Mouse (Mus musculus) megakaryocyte-erythroid progenitor cell, adult 5-6 weeks (primary cell): ENCODE results near the gene Nfya. TPM values are rescaled to one million over a fixed set of nuclear protein-coding genes. Genes with fewer than 3 reads are reported as not detected.
A peak's percentile ranks its signal among the peaks of the same experiment; 100 is the strongest.

Experiments
- ATAC-seq: replicated peaks from 2 replicates; pipeline ENCODE4 v1.8.0; 2016; ENCODE audit warnings: mild to moderate bottlenecking, inconsistent platforms; ENCODE audit not compliant: severe bottlenecking, poor library complexity, low FRiP score, low TSS enrichment
- total RNA-seq, 2 experiments: library from RNA; stranded (forward) in 1 of 2; stranded (reverse) in 1 of 2; fragments of 200-1000, 215-1000 nt in 1 of 2; fragments of >200 nt in 1 of 2; fragmentation: Nextera tagmentation in 1 of 2; gene quantifications; 2 replicates each; pipeline ENCODE4 v1.2.3; 2014 to 2017

Gene Nfya
- total RNA-seq, 2 experiments from 2014 or later, result 55.7 to 89.3 TPM

DNA sequence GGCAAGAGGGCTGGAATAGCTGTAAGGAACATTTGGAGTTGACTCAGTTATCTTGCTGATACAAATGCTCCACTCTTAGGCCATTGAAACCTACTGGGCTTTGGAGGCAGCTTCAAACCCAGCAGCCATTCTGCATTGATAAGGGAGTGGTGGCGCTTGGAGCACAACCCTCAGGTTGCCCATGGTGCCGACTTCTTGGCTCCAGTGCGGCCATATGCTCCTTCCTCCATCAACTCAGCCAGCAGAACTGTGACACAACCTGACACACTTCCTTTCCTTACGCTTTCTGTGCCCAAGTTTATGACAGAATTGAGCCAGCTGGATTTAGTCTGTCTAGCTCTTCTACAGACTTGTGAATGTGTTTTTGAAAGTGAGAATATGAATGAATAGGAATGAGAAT, 2.6 kb downstream of the Nfya start:
- ATAC-seq, result peak; percentile 20; the same call in 1 of the 2 replicates

DNA sequence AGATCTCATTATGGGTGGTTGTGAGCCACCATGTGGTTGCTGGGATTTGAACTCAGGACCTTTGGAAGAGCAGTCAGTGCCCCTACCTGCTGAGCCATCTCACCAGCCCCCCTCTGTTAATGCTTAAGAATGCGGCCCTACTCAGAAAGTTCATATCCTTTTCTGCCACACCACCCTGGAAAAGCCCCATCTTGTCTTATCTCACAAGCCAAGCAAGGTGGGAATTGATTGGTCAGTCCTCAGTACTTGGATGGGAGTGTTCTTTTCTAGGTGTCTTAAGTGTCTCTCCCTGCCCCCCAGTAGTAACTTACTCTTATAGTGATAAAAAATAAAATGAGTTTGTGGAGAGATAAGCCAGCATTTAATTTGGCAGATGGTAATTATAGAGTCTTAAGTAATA, 5.0 kb downstream of the Nfya start:
- peak; percentile 43 for ATAC-seq

DNA sequence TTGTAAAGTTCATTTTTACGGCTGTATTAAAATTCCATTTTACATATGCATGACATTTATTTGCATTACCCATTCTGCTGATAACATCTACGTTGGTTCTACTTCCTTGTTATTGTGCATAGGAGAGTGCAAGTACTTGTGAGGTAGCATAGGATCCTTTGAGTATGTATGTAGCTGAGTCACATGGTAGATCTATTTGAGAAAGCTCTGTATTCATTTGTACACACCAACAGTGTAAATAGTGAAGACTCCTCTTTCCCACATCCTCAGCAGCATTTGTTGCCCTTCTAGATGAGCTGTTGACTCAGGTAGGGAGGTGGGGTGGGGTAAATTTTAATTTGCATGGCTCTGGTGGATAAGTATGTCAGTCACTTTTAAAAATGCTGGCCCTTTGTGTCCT, 5.9 kb downstream of the Nfya start:
- no peak for ATAC-seq

DNA sequence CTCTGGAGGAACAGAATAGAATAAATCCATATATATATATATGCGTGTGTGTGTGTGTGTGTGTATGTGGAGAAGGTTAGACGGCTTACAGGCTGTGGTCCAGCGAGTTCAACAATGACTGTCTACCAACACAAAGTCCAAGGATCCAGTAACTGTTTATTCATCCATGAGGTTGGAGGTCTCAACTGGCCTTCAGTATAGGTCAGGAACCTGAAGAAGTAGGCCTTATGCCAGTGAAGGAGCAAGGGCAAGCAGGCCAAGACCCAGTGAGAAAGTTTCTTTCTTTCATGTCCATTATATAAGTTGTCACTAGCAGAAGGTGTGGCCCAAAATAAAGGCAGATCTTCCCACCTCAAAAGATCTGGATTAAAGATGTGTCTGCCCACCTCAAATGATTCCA, 7.0 kb downstream of the Nfya start:
- ATAC-seq, result no peak

DNA sequence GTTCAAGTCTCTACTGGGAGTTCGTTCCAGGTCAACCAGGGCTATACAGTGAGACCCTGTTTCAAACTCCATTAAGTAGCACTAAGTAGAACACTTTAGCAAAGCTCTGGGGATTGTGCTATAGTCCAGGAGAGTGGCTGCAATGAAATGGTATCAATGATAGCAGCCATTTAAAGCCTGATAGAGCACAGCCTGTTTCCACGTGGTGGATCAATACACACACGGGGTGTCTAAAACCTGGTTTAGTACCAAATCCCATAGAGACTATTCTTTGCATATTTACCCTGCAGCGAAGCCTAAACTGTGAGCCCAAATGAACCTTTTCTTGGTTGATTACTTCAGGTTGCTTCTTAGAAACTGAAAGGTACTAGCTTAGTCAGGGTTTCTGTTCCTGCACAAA, 8.0 kb downstream of the Nfya start:
- no peak for ATAC-seq

DNA sequence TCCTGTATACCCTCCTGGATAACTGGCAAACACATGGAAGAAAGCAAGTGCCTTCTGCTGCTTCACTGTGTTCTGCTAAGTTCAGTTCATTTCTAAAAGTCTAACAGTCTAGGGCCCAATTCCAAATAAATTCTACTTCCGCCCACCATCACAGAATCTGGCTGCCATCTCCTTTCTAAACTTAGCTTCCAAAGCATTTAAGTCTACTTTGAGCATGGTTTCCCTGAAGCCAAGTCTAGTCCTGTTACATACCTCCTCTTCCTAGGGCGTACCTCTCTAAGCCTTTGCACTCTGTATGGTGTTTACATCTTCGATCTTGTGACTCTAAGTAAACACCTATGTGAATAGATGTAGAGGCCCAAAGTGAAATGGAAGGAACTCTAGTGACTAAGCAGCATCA, 17.1 kb downstream of the Nfya start:
- ATAC-seq, result no peak

DNA sequence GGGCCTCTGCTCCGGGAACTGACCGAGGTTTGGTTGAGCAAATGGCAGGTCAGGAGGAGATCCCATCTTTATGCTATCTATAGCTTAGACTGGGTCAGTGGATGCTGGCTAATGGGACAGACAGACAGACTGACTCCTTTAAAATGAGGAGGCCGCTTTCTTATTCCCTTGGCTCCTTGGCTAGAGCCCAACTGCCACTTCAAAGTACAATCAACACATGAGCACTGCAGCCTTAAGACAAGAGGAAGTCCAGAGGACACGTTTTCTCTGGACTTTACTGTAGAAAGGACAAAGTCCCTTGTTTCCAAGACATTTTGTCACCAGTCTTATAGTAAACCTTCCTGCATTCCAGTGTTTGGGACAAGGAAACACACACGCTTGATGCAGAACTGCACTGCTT, 18.3 kb downstream of the Nfya start:
- ATAC-seq, result no peak

DNA sequence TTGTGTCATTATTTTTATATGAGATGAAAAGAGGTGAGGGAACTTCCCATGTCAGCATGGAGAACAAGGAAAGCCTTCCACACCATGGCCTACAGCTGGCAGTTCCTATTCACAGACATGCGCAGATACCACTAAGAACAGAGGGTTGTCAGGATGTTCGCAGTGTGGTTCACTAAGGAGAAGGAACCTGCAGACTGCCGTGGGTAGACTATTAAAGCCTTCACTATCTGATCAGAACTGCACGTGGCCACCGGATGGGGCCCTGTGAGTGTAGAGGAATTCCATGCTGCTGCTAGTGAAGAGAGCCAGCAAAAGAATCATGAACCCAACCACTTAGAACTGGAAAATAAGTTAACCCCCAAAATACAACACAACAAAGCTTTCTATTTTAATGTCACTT, 20.3 kb downstream of the Nfya start:
- no peak for ATAC-seq

DNA sequence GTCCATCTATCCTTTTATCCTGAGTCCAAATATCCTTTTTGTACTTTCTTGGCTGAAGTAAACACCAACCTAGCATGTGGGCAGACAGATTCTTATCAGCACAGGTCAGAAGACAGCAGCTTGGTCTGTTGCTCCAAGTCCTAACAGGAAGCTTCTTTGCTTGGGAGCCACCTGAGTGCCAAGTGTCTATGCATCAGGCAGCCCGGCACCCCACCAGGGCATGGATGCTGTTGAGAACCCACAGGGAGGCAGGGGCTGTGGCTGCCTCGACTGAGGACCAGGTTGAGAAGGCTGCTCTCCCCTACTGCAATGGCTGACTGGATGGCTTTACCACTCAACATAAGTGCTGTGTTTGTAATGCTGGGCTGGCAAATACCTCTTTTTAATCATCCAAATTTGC, 21.0 kb downstream of the Nfya start:
- ATAC-seq, result no peak

DNA sequence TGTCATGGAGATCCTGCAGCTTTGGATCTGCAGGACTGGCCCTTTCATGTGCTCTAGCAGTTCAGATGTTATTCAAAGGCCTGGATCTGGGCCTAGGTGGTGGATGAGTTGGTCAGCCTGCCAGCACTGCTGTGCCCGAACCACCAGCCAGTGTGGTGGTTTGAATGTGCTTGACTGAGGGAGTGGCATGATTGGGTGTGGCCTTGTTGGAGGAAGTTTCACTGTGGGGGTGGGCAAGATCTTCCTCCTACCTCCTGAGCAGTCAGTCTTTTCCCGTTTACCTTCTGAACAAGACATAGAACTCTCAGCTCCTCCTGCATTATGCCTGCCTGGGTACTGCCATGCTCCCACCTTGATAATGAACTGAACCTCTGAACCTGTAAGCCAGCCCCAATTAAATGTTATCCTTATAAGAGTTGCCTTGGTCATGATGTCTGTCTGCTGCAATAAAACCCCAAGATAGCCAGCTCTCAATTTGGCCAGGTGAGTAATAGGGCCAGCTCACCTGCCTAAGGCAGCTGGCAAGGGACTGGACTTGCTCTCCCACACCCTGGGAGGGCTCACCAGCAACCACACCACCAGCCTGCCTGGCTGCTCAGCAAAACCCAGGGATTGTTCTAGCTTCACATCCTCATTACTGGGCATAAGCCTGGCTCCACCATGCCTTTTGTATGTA, 23.8 kb downstream of the Nfya start:
- ATAC-seq, result peak; percentile 56

DNA sequence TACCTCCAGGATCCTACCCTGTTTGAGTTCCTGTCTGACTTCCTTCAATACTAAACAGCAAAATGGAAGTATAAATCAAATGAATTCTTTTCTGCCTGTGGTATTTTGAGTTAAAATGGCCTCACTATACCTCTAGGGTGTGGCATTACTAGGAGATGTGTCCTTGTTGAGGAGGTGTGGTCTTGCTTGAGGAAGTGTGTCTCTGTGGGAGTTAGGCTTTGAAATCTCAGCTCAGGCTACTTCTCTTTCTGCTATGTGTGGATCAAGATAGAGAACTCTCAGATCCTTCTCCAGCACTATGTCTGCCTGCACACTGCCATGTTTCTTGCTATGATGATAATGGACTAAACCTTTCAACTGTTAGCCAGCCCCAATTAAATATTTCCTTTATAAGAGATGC, 30.7 kb downstream of the Nfya start:
- ATAC-seq, result no peak

DNA sequence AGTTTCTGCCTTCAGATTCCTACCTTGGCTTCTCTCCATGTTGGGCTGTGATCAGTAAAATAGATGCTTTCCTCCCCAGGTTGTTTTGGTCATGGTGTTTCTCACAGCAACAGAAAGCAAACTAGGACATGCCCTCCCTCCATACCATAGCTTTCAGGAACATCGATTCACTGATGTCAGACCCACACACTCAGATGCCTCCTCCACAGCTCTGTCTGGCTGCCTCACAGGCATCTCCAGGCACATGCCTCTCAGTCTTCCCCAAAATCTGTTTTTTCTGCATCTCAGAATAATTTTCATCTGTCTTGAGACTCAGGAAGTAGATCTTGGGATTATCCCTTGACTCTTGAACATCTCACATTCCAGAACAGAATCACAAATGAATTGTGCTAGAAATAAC, 33.6 kb downstream of the Nfya start:
- no peak for ATAC-seq

DNA sequence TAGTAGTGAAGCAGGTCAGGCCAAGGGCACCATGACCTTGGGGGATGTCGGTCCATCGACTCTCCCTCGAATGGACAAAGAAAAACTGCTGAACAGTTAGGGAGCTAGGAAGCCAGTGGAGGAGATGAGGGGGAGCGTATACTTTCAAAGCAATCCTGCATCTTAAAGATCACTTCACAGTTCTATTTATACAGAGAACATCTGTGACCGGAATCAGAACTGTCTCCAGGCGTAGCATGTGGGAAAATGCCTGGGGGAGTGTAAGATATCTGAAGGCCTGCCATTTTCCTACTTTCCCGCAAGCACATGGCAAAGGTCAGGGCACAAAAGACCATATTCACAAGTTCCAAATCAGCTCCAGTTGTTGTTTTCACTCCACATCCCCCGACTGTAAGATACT, 36.7 kb downstream of the Nfya start:
- ATAC-seq, result no peak

DNA sequence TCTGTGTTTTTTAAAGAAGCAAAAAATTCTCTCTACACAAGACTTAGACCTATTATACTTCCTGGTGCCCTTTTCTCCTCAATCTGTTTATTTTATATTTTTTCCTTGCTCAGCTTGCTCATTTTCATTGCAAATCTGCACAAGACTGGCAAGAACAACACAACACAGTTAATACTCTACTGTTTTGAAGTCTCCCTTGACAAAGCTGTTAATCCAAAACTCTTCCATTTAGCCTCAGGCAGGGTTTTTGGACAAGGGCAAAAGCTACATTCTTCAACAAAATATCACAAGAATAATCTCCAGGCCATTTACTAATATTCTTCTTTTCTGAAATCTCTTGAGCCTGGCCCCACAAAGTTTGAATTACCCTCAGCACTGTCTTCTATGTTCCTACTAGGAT, 38.1 kb downstream of the Nfya start:
- ATAC-seq, result no peak

DNA sequence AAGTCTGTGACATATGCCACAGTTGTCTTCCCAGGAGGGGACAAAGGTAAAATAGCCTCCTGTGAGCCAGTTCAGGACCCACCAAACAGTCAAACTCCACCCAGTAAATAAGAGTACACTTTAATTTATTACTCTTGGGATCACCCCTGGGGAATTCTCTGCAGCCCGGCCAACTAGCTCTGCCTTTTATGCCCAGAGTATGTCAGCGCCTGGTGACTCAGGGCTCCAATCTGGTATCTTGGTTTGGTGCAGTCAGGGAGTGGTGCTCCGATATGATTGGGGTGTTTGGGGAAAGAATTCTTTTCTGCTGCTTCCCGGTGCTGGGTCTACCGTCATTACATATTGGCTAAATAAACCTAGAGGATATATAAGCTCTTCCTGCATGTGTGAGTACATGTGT, 42.9 kb downstream of the Nfya start:
- no peak for ATAC-seq

DNA sequence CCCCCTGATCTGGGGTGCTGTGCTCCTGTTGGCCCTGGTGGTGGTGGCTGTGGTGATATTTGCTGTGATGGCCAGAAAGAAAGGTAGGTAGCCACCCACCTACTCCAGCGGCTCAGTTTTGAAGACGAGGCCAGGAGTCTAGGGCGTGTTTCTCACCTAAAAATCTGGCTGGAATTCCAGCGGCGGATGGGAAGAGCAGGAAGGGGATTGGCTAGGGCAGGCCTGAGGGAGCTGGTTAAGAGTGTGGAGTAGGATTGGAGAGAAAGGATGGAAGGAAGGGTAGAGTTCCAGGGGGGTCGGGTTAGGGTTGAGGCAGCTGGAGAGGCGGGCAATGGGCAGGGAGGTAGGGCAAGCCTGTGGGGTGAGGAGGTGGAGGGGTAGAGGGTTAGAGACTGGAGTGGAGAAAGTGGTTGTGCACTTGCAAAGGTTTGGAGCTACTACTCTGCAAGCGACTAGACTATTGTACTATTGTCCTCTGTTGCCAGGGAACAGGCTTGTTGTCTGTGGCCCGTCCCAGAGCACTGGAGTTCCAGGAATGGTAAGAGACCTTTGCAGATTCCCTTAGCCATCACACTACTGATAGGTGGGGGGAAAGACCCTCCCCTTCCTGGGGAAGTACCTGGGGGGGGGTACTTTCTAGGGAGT, 44.1 kb downstream of the Nfya start:
- ATAC-seq, result no peak

DNA sequence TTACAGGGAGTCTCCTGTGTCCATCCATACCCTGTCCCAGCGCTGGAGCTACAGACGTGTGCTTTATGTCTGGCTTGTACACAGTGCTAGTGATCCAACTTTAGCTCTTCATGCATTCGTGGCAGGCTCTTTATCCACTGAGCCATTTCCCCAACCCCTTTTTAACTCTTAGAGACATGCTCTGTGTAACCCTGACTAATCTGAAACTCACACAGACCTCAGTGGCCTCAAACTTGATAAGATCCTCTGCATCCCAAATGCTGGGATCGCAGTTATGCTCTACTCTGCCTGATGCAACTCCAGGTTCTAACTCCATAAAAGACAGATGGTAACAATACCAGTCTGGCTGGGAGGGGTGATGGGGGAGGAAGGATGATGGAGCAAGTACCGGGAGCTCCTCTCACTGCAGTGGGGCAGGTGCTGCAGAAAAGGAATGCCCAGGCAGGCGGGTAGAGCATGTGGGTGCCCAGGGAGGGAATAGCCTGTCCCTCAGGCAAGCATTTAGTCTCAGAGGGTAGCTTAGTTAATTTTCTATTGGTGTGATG, 46.2 kb downstream of the Nfya start:
- peak; percentile 26; the same call in 1 of the 2 replicates for ATAC-seq

DNA sequence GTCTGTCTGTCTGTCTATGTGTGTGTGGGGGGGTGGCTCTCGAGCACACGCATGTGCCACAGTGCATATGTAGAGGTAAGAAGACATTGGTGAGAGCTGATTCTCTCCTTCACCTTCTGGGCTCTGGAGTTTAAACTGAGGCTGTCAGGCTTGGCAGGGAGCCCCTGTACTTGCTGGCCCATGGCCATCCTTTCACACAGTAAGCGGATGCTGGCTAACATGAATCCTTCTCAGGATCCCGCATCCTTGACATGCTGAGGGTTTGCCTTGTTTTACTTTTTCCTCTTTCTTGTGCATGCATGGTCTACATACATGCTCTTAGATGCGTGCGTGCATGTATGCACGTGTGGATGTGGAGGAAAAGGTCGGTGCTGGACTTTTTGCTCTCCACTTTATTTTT, 46.7 kb downstream of the Nfya start:
- no peak for ATAC-seq

DNA sequence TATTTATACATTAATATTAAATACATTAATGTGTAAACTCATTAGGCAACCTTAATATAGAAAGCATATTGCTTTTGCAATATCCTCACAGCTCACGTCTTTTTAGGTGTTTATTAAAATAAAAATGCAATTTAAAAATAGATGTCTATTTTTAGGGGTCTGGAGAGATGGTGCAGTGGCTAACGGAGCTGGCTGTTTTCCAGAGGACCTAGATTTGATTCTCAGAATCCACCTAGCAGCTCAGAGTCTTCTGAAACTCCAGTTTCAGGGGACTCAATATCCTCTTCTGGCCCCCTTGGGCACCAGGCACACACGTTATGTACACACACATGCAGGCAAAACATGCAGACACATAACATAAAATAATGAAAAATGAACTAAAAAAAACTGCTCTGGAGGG, 47.4 kb downstream of the Nfya start:
- ATAC-seq, result no peak

DNA sequence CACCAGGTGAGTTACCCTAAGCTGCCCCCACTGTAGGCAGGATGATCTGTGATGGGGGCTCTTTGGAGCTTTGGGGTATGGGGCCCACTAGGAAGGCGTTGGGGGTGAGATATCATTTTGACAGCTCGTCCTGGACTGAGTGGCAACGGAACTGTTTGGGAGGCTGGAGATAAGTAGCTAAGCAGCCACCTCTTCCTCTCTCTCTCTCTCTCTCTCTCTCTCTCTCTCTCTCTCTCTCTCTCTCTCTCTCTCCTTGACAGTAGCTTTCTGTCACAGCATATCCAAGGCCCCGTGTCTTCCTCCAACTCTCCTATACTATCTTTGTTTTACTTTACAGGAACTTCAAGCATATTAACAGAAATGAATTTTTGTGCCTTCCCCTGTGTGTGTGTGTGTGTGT, 49.2 kb downstream of the Nfya start:
- peak; percentile 31 for ATAC-seq

DNA sequence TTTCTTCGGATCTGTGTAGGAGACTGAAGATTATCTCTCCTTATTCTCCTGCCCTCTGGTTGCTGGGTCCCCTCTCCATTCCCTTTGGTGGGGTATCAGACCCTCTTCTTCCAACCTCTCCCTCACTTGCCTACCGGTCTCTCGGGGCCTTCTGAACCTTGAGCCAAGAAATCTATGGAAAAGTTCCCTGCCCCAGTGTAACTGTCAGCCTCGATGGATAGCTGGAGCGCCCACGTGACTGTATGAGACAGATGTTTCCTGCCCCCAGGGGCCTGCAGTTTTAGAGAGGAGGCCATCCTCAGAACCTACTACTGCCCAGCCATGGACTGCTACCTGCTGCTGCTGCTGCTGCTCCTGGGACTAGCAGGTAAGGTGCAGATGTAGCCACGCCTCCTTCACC, 50.1 kb downstream of the Nfya start, which contains the start of gene Treml1:
Gene Treml1 (plus strand): TSS at position 301 of the 400 bp plus-strand sequence.
- no peak for ATAC-seq
